Mouse (Mus musculus) neural tube, embryonic 14.5 days (tissue): ENCODE measurements around the gene Tjp1. TPM values are rescaled to one million over a fixed set of nuclear protein-coding genes. Genes with fewer than 3 reads are reported as not detected.
A peak's percentile ranks its signal among the peaks of the same experiment; 100 is the strongest.

Source experiments
- ATAC-seq: fragments of 200-750 bp; cut with Nextera tagmentation; 2 replicates; pipeline ENCODE4 v1.8.0; 2017; ENCODE audit warnings: low read depth, mild to moderate bottlenecking, moderate TSS enrichment, moderate library complexity
- H3K27ac ChIP-seq: fragments of 300-500 bp; sonication (generic); 2 replicates; pipeline ENCODE4 v1.5.1; 2014; ENCODE audit warnings: low read depth, mild to moderate bottlenecking, control low read depth, low read length, moderate library complexity, mixed read lengths
- H3K27me3 ChIP-seq: fragments of 300-500 bp; sonication (generic); 2 replicates; pipeline ENCODE4 v1.6.1; 2014; ENCODE audit warnings: low read length; ENCODE audit not compliant: control insufficient read depth, insufficient read depth
- H3K36me3 ChIP-seq: fragments of 300-500 bp; sonication (generic); 2 replicates; pipeline ENCODE4 v1.6.1; 2014; ENCODE audit warnings: low read length, mixed read lengths; ENCODE audit not compliant: control insufficient read depth, insufficient read depth
- H3K4me1 ChIP-seq: fragments of 300-500 bp; sonication (generic); 2 replicates; pipeline ENCODE4 v1.6.1; 2014; ENCODE audit warnings: low read length; ENCODE audit not compliant: control insufficient read depth, insufficient read depth
- H3K4me2 ChIP-seq: fragments of 300-500 bp; sonication (generic); 2 replicates; pipeline ENCODE4 v1.6.1; 2014; ENCODE audit warnings: mild to moderate bottlenecking, low read depth, low read length, control low read depth
- H3K4me3 ChIP-seq: fragments of 300-500 bp; sonication (generic); 2 replicates; pipeline ENCODE4 v1.5.1; 2014; ENCODE audit warnings: low read depth, low read length, control low read depth, mixed read lengths
- H3K9ac ChIP-seq: fragments of 300-500 bp; sonication (generic); replicated peaks from 2 replicates; pipeline ENCODE4 v1.6.1; 2014; ENCODE audit warnings: low read depth, mild to moderate bottlenecking, control low read depth, low read length, mixed read lengths
- H3K9me3 ChIP-seq: fragments of 300-500 bp; sonication (generic); 2 replicates; pipeline ENCODE4 v1.6.1; 2016; ENCODE audit warnings: low read length; ENCODE audit not compliant: control insufficient read depth
- WGBS: fragments of 180-500 bp; shearing (Covaris S2); extraction: QIAGEN DNeasy Blood & Tissue Kit; methylation state at CpG from one replicate; pipeline ENCODE4 v1.1.7; 2014; 5-methylcytosine and 5-hydroxymethylcytosine counted together
- polyA plus RNA-seq: library from polyadenylated mRNA; unstranded; fragments of >200 nt; fragmentation: Nextera tagmentation; extraction: Ambion mirVana; gene quantifications from 2 replicates; pipeline ENCODE4 v1.2.1, GENCODE M21; 2014

Tjp1 gene
- polyA plus RNA-seq, 1 experiment from 2014 or later, result 37.0 TPM

GRCm38 (mm10) chr7:65393704-65394452 is 133.7 kb downstream of the Tjp1 start:
- Histone ChIP-seq H3K27ac (no peak overlapping the region), H3K36me3 (no peaks in the 10 kb centered on the region), H3K9ac (no peak overlapping the region), H3K4me1 (peaks cover 9% of the 10 kb centered on the region; the same call in 1 of the 2 replicates), H3K9me3 (no peaks in the 10 kb centered on the region), H3K27me3 (no peaks in the 10 kb centered on the region), H3K4me2 (0 out of 2 replicates have a peak overlapping the region, but pooled peaks have one; percentile 9), H3K4me3 (no peak overlapping the region)
- WGBS, result 14% methylated on average over 17 of the region's 17 CpGs
- ATAC-seq, result no peak

GRCm38 (mm10) chr7:65392986-65393385 is 134.6 kb downstream of the Tjp1 start:
- no peaks in the 10 kb centered on the region for H3K9me3 ChIP-seq
- no peak overlapping the region for H3K27ac ChIP-seq
- no peak overlapping the region for H3K9ac ChIP-seq
- H3K36me3 ChIP-seq, result no peaks in the 10 kb centered on the region
- ATAC-seq, result no peak
- no peak overlapping the region for H3K4me2 ChIP-seq
- H3K27me3 ChIP-seq, result no peaks in the 10 kb centered on the region
- peaks cover 10% of the 10 kb centered on the region for H3K4me1 ChIP-seq
- 27% methylated on average over 9 of the region's 9 CpGs for WGBS
- no peak overlapping the region for H3K4me3 ChIP-seq

GRCm38 (mm10) chr7:65389539-65389938 is 138.0 kb downstream of the Tjp1 start:
- H3K27me3 ChIP-seq, result no peaks in the 10 kb centered on the region
- no peaks in the 10 kb centered on the region for H3K36me3 ChIP-seq
- ATAC-seq, result no peak
- no peak overlapping the region for H3K4me3 ChIP-seq
- H3K27ac ChIP-seq, result no peak overlapping the region
- peaks cover 13% of the 10 kb centered on the region for H3K4me1 ChIP-seq
- no peak overlapping the region for H3K9ac ChIP-seq
- H3K4me2 ChIP-seq, result no peak overlapping the region
- H3K9me3 ChIP-seq, result no peaks in the 10 kb centered on the region
- WGBS, result 92% methylated on average over 7 of the region's 7 CpGs

DNA sequence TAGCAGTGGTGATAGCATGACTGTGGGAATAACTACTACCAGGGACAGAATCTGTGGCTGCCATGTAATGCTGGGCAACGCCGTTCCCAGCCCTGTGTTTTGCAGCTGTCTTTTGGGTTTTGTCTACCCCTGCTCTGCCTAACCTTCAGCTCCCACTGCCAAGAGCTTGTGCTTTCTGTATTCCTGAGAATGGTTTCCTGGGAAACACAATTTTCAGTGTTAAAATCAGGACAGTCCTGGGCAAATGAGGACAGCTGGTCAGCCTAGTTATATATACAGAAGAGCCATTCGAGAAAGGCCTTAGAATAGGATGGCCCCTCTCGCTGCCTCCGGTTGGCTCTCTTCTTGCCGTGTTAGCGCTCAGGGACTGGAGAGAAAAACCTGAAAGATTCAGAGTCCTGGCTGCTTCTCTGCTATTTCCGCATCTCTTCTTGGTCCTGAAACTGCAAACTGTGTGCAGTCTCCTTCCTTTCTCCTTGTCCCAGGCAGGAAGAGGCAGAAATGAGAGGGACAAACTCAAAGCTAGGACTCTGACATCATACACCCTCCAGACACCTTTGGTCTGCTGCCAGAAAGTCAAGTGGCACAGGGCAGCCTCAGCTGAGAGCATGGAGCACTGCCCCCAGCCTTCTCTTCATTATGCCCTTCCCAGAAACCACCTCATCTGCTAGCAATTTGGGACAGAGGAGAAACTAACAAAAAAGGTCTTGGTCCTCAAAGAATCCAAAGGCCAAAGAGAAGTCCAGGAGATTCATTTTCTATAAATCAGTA is 139.2 kb downstream of the Tjp1 start:
- no peaks in the 10 kb centered on the region for H3K9me3 ChIP-seq
- H3K27me3 ChIP-seq, result no peaks in the 10 kb centered on the region
- no peaks in the 10 kb centered on the region for H3K36me3 ChIP-seq
- peaks cover 5% of the 10 kb centered on the region for H3K4me1 ChIP-seq
- no peak overlapping the region for H3K9ac ChIP-seq
- H3K27ac ChIP-seq, result peak overlapping the region; percentile 50
- WGBS, result 54% methylated on average over 8 of the region's 8 CpGs
- peak; percentile 54 for ATAC-seq
- no peak overlapping the region for H3K4me2 ChIP-seq
- no peak overlapping the region for H3K4me3 ChIP-seq

GRCm38 (mm10) chr7:65387560-65388175 is 139.9 kb downstream of the Tjp1 start:
- H3K27me3 ChIP-seq, result no peaks in the 10 kb centered on the region
- H3K9ac ChIP-seq, result no peak overlapping the region
- 70% methylated on average over 7 of the region's 7 CpGs for WGBS
- ATAC-seq, result no peak
- peak overlapping the region; percentile 50; the same call in 1 of the 2 replicates for H3K27ac ChIP-seq
- H3K36me3 ChIP-seq, result no peaks in the 10 kb centered on the region
- peaks cover 5% of the 10 kb centered on the region for H3K4me1 ChIP-seq
- no peak overlapping the region for H3K4me2 ChIP-seq
- H3K4me3 ChIP-seq, result no peak overlapping the region
- no peaks in the 10 kb centered on the region for H3K9me3 ChIP-seq

- Histone ChIP-seq H3K9me3 (no peaks in the 10 kb centered on the region), H3K4me2 (no peak overlapping the region), H3K27me3 (no peaks in the 10 kb centered on the region), H3K4me3 (no peak overlapping the region), H3K4me1 (peaks cover 5% of the 10 kb centered on the region), H3K9ac (no peak overlapping the region), H3K27ac (no peak overlapping the region), H3K36me3 (no peaks in the 10 kb centered on the region)
- WGBS, result 90% methylated on average over 7 of the region's 7 CpGs
- no peak for ATAC-seq
These were observed 142.8 kb downstream of the Tjp1 start for GRCm38 (mm10) chr7:65384775-65385174.

- no peaks in the 10 kb centered on the region for H3K36me3 ChIP-seq
- no peak overlapping the region for H3K27ac ChIP-seq
- WGBS, result 81% methylated on average over 10 of the region's 10 CpGs
- no peaks in the 10 kb centered on the region for H3K27me3 ChIP-seq
- H3K9me3 ChIP-seq, result no peaks in the 10 kb centered on the region
- no peak for ATAC-seq
- H3K9ac ChIP-seq, result no peak overlapping the region
- H3K4me3 ChIP-seq, result no peak overlapping the region
- H3K4me1 ChIP-seq, result peaks cover under 1% of the 10 kb centered on the region
- H3K4me2 ChIP-seq, result no peak overlapping the region
These were observed 144.9 kb downstream of the Tjp1 start for GRCm38 (mm10) chr7:65382515-65383283.

DNA sequence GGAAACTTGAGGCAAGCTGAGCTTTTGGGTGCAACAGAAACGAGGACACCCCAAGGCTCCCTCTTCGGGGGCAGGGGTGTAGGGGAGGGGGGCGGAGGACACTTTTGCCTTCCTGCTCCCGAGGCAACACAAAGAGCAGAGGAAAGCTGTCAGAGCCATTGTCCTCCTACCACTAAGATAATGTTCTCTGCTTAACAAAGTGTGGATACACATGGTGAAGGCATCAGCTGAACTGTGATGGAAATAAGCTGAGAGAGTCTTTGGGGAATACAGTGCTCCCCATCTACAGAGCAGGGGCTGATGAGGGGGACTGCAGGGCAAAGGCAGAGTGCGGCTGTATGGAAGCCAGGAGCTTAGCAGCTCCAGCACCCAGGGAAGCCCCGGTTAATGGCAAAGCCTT is 145.7 kb downstream of the Tjp1 start:
- Histone ChIP-seq H3K27ac (no peak overlapping the region), H3K4me3 (no peak overlapping the region), H3K27me3 (no peaks in the 10 kb centered on the region), H3K36me3 (no peaks in the 10 kb centered on the region), H3K4me2 (no peak overlapping the region), H3K9me3 (no peaks in the 10 kb centered on the region), H3K9ac (no peak overlapping the region), H3K4me1 (no peaks in the 10 kb centered on the region)
- WGBS, result 36% methylated on average over 6 of the region's 6 CpGs
- ATAC-seq, result no peak
